Mouse (Mus musculus) olfactory bulb, adult 2 months (tissue): ENCODE measurements at regions not wholly inside any gene's neighbourhood (a gene's known extent, or its start where the extent isn't known, plus 50 kb on each side); places are given as distances from the start of the nearest gene placed in this dataset.

Experiments used
- CTCF ChIP-seq: fragments of 200-500 bp; IDR thresholded peaks from 2 replicates; pipeline ENCODE4 v1.5.1; 2012; ENCODE audit warnings: low read depth, mild to moderate bottlenecking, low read length, moderate library complexity; ENCODE audit not compliant: insufficient read depth
- POLR2A ChIP-seq: fragments of 200-500 bp; IDR thresholded peaks from 2 replicates; pipeline ENCODE4 v1.6.1; 2012; ENCODE audit warnings: mild to moderate bottlenecking, low read depth, low read length, moderate library complexity; ENCODE audit not compliant: insufficient read depth

DNA sequence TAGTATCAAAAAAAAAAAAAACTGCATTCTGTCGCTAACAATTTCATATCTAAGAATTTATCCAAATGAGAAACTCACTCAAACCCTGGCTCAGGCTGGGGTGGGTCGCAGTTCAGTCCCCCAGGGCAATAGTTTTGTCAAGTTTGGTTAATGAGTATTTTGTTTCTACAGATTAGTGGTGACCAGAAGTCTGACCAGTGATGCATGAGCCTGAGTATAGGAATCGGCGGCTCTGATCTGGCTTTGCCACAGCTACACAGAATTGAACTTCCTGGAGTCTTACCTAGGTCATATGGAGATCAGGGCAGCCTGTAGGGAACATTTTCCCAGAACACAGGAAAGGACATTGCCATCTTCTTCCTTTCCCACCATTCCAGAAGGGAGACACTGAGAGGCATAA lies 212.1 kb downstream of the Efnb2 start:
- TF ChIP-seq POLR2A (no peak), CTCF (no peak)
